Mouse (Mus musculus): ENCODE measurements around the gene Heatr6.

GRCm38 (mm10) chr11:83735881-83736280 lies 17.6 kb upstream of the Heatr6 start:
- no peak for TF ChIP-seq CTCF (conservative IDR thresholded peaks at IDR 0.05; ENCODE audit: low read length)
- no peak for TF ChIP-seq POU5F1 (IDR thresholded peaks at IDR 0.05; ENCODE audit: borderline replicate concordance, low read length)
- no peak for TF ChIP-seq NANOG (IDR thresholded peaks at IDR 0.05; ENCODE audit: borderline replicate concordance, low read length)

All from E14TG2a.4 (cell line).